Mouse (Mus musculus): Measurements from ENCODE around the gene Irf2bp2. TPM values are rescaled to one million over a fixed set of nuclear protein-coding genes. Genes with fewer than 3 reads are reported as not detected.
"Not testable (repeated sequence)": the region's sequence is repeated elsewhere in the genome, so short reads cannot be mapped to it uniquely, and the experiment has no call there.

The Irf2bp2 gene
- polyA plus RNA-seq, 3 experiments from 2014 or later, result 16.7 to 25.3 (median 24.5) TPM

- no peak for ATAC-seq
These were observed 8.9 kb upstream of the Irf2bp2 start for GRCm38 (mm10) chr8:126602641-126603040.

- peak; percentile 37 for ATAC-seq
These were observed 7.5 kb upstream of the Irf2bp2 start for GRCm38 (mm10) chr8:126601325-126601724.

GRCm38 (mm10) chr8:126600816-126601243 lies 7.0 kb upstream of the Irf2bp2 start:
- ATAC-seq, result no peak

DNA sequence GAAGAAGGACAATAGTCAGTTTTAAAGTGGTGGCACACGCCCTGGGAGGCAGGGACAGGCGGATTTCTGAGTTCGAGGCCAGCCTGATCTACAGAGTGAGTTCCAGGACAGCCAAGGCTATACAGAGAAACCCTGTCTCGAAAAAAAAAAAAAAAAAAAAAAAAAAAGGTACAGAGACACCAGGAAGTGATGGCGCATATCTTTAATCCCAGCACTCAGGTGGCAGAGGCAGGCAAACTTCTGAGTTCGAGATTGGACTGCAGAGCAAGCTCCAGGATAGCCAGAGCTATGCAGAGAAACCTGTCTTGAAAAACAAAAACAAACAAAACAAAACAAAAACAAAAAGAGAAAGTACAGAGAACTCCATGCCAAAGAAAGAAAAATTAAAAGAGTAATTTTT lies 6.6 kb upstream of the Irf2bp2 start:
- ATAC-seq, result not testable (repeated sequence)

GRCm38 (mm10) chr8:126599297-126599696 lies 5.5 kb upstream of the Irf2bp2 start:
- no peak for ATAC-seq

DNA sequence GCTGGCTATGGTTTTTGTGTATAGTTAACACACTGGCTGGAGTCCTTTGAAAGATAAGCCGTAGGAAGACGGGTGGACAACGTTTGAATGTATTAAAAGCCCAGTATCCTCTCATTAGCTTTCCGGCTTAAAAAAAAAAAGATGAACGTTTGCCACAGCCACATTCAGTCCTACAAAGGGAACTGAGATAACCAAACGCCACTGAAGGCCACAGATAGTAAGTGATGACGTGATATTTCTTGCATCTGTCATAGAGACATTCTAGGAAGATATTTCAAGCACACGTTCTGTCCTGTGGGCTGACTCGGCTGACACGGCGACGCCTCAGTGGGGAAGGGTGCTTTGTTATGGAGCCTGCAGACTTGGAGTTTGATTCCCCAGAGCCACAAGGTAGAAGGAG lies 4.4 kb upstream of the Irf2bp2 start:
- no peak for ATAC-seq

DNA sequence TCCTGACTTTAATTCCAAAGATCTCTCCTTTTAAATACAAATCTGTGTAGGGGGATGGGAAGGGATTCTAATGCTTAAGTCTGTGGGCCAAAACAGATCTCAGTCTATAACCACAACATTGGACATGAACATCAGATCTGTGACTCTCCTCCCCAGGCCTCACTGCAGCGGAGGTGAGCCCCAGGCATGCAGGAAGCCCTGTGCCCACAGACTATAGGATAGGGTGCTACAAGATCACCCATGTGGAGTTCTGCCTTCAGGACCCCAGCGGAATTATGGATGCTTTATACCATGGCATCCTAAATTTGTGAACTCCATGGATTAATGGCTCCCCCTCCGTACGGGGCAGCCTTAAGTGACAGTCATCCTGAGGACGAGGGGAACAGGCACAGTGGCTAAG lies 2.9 kb upstream of the Irf2bp2 start:
- ATAC-seq, result no peak

DNA sequence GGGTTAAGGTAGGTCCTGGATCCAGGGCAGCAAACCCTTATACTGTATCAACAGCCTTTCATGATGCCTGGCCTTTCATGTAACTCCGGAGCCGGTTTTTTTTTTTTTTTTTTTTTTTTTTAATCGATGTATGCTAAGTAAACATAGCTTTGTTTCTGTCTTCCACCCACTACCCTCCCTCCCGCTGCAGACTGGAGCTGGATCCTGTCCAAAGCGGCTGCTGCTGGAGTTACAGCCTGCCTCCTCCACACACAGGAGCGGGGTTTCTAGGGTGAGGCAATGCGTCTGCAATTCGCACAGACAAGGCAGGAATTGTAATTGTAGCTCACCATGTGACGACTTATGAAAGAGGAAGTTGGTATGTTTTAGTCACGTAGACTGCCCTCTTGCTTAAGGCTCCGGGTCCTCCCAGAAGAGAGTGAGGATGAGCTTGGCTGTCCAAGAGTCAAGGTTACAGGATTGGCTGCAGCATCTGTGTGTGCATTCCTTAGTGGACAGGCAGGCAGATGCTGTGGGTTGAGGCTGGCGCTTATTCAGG lies 2.4 kb upstream of the Irf2bp2 start:
- peak; percentile 13 for ATAC-seq

DNA sequence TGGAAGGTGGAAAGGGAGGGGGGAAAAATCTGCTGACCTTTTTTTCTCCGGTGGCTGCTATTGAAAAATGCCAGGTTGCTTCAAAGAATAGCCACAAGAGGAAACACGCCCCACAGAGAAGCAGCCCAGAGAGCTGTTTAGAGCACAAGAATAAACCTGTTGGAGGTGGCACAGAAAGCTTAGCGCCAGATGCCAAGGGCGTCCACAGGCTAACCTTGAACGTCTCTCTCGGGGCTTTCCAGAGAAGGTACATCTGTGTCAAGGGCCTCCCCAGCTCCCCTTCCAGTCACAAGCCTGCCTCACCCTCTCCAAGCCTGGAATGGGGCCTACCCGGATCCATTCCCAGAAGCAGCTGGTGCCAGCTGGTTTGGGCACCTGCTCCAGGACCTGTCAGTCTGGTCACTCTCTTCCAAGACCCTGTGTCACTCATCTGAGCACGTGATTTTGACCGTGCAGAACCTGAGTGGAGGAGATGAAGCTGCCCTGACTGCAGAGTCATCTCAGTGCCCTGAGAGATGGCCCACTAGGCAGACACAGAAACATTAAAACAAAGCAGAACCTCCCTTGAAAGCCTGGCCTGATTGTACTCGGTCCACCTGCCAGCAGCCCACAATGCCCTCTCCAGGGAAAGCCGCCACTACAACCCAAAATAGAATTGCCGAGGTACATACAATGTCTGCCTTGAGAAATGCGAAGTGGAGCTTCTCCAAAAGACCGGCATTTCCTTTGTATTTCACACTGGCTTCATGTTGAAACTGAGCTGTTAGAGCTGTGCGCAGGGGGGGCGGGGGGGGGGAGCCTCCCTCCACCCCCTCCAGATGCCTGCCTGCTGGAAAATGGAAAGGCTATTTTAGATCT lies 1.6 kb upstream of the Irf2bp2 start:
- peak; percentile 20 for ATAC-seq

- peak; percentile 54 for ATAC-seq
These were observed 755 bp upstream of the Irf2bp2 start for GRCm38 (mm10) chr8:126594481-126595000.

GRCm38 (mm10) chr8:126592771-126593571 lies 815 bp downstream of the Irf2bp2 start:
- no peak for ATAC-seq

- ATAC-seq, result no peak
These were observed 1.4 kb downstream of the Irf2bp2 start for GRCm38 (mm10) chr8:126592381-126592770.

DNA sequence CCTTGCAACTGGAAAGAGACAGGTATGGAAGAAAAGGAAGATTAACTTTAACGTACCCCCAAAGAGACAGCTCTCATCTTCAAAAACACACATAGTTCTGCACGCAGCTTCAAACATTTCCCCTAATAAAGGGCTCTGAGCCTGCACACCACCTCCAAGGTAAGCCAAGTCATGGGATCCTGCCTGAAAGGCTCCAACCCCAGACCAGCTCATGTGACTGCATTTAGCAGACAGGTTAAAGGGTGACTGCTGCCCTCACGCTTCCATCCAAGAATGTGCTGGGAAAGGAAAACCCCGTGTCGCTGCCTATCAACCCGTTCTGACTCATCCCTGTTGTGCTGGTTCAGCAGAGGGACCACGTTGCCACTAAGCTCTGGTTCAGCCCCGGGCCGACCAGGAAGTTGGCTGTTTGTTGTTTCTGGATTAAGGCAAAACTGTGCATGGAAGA lies 1.9 kb downstream of the Irf2bp2 start:
- ATAC-seq, result peak; percentile 7

GRCm38 (mm10) chr8:126591141-126591820 lies 2.5 kb downstream of the Irf2bp2 start:
- ATAC-seq, result no peak

DNA sequence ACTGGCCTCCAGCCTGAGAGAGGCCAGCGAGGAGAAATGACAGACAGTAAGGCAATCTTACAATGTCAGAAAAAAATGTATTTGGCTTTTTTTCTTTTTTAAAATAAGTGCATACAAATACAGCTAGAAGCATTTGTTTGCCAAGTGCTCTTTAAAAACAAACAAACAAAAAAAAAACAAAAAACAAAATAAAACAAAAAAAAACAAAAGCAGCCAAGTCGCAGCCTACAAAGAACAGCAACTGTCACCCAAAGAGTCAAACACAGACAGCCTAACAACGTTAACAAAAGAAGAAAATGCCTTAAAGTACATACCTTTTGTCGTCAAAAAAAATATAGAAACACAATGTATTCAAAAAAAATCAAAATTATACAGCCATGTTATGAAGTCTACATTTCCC lies 3.2 kb downstream of the Irf2bp2 start:
- ATAC-seq, result no peak

- ATAC-seq, result peak; percentile 4
These were observed 3.7 kb downstream of the Irf2bp2 start for GRCm38 (mm10) chr8:126590024-126590529.

DNA sequence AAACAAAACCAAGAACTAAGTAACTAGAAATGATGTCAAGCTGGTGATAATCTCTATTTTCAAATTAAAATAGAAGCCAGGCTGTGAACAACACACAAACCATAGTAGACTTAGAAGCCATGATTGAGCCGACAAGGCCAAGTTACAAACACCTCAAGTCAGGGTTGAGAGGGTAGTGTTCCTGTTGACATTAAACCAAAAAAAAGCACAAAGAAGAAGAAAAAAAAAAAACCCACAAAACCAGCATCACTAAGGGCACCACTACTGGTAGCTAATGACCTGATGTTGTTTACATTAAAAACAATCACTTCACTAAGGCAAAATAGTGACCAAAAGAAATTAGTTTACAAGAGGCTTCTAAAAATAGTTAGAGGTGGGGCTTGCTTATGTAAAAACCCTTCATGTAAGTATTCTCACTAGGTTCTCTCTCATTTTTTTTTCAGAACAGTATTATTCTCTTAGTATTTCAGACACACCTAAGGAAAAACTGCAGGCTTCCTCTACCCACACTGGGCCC lies 4.2 kb downstream of the Irf2bp2 start:
- no peak for ATAC-seq

DNA sequence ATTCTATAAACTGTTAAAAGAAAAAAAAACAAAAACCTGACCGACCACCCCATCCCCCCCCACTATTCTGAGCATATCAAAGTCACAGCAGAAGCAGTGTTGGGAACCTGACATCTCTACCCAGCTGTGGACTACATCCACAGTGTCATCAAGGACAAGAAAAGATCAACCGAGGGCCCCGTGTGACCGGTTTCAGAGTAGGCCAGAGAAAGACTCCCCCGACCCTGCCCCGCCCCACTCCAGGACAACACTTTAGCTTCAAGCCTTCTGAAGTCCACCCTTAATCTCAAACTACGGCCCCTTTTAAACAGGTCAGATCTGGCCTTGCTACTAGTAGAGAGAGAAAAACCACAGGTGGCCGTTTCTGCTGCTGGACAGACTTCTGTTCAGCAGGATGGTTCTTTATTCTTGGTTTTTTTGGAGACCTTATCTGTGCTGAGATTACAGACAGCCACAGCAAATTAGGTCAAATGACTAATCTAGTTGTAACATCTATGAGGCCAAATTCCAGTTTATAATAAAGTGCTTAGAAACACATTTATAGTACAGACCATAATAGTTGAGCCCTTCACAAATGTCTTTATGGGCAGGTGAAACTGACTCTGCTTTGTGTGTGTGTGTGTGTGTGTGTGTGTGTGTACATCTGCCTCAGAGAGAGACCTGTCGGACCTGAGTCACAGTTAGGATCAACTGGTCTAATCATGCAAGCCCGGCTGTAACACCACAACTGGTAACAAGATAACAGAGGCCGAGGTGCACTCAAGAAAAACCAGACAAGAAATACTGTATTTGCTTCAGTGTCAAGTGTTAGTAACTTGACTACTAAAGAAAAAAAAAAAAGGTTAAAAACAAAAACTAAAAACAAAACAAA lies 4.9 kb downstream of the Irf2bp2 start:
- ATAC-seq, result no peak

DNA sequence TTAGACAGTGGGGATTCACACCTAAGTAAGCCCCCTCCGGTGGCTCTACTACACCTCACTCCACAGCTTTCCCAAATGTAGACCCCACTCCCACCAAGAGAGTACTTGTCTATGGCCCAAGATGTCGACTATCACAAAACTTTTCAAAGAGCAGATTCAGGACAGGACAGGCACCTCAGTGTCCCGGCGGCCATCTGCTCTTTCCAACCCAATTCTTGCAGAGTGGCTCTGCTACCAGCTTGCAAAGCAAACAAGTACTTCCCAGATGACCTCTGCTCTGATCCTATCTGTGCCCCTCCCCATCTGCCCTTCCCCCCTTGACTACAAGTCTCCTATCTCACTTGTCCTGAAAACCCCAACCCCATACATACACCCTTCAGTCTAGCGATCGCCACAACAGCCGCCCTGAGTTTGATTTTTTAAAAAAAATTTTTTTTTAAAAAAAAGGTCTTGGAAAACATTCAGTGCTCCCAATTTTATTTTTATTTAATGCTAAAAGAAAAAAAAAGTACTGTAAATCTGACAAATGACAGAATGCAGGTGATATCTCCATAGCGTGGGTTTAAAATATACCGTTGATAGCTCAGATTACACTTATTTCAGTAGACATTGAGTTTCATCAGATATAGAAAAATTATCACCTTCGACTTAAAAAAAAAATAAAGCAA lies 5.8 kb downstream of the Irf2bp2 start:
- no peak for ATAC-seq
